Mouse (Mus musculus) CH12F3 (cell line): ENCODE measurements at regions not wholly inside any gene's neighbourhood (a gene's known extent, or its start where the extent isn't known, plus 50 kb on each side); places are given as distances from the start of the nearest gene placed in this dataset.

Source experiments
- in situ Hi-C: fragments of 300-500 bp; cut with MboI; formaldehyde crosslinking; loops from 2 replicates; pipeline ENCODE4 v1.14.3; 2020; ENCODE audit warnings: low sequenced_read_pairs

DNA sequence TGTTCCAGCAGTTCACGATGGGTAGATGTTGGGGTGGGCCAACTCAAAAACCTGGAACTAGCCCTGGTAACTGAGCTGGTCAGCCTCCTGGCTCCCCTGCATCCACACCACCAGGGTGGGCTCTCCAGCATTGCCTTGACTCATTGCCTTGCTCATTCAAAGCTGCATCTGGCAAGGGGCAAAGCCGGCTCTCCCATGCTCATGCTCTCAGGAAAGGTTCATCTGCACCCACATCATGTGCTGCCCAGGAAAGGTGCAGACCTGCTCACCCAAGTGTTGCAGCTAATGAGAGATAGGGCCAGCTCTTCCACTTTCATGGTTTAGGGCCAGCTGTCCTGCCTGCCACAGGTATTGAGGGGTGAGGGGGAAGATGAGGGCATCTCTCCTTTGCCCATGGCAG is 437.9 kb downstream of the Glrx3 start:
- in situ Hi-C loops: no loop called here

DNA sequence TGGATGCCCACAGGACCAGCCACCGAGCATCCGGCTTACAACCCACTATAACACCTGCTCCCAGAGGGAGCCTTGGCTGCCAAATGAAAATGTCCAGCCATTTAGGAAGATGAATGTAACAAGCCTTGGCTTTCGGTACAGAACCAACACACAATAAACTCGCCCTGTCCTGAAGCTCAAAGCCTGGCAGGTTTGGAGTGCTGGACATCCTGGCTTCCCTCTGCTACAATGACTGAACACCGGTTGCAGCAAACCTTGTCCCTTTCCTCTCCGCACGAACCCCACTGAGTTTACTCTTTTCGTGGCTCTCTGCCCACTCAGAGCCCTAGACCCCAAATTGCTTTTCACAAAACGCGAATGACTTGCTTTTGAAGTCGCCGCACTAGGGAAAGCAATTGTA is 441.9 kb downstream of the Glrx3 start:
- in situ Hi-C loops: no loop called here

DNA sequence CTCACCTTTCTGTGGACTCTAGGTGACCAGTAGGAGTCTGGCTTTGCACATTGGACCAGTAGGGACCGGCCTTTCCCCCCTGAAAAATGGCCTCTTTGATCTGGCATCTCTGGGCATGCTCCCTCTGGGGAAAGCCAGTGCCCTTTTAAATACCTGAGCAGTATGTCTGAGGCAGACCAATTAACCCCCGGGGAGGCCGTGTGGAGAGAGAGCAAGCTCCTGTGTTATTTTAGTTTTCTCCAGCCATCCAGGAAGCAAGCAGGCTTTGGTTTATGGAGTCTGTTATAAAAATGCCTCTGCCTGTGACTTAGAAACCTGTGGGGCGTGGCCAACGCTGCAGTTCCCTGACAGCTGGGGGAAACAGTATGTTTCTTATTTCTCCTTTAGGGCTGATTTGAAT is 445.5 kb downstream of the Glrx3 start:
- in situ Hi-C loops: no loop called here

DNA sequence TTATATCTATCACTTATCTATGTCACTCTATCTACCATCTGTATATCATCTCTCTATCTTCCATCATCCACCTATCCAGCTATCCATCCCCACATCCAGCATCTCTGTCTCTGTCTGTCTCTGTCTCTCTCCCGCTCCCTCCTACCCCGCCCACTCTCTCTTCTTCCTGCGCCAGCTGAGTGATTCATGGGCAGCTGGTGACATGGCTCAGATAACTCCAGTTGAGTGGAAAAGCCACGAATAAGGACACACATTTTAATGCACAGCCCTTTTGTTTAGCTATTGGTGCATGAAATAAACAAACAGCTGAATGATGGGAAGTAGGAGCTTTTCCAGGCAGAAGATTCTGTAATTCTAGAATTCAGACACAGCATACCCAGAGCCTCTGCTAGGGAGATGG is 446.3 kb downstream of the Glrx3 start:
- in situ Hi-C loops: no loop called here

DNA sequence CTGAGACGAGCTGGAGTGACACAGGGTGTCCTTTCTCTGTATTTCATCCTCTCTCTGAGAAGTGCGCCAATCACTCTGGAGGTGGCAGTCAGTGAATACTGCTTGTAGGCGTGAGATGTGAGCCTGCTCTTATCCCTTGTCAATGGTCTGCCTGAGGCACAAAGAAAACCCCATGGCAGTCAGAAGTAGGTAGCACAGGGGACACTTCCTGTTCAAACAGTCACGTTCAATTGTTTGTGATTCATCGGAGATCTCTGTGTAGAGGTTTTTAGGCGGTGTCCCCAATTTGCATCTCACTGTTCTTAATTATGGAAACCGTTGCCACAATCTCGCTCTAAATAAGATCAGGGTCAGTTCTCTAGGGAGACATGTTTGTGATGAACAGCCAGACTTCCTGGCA is 447.7 kb downstream of the Glrx3 start:
- in situ Hi-C loops: no loop called here

DNA sequence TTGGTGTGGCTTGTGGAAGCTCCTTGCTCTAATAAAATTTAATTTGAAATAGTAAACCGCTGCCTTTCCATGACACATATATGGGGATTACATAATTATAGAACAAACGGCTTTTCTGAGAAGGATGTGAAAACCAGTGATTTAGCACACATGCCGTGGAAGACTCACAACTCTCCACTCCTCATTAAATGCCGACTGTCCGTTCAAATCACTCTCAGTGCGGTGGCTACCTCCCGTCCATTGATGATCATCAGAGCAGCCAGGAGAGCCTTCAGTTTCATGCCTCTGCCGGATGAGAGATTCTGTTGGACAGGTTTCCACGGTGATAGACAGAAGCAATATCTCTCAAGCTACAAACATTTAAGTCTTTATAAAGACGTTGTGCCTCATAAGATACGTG is 451.3 kb downstream of the Glrx3 start:
- in situ Hi-C loops: no loop called here

DNA sequence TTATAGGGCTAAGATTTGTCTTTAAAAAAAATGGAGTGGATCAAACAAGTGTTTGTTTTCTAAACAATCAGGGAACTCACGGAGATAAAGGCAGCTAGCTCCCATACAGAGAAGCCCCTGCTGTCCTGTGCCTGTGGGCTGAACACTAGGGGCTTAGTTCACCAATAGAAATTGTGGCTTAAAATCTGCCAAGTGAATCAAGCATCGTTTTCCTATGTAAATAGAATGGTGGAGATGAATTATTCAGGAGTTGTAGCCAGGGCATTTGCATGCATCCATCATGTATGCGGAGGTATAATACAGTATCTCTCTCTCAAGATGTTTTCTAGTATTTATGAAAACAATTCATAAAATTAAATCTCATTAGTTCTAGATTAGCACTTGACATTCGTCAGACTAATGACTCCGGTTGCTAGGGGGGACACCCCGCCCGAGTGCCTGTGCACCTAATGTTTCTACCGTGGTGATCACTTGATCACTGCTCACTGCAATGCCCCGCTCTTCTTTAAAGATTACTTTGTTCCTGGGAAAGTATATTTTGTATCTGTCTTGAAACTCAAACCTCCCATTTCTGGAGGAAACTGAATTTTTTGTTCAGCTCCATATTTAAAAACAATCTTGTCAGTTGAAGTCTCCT is 469.1 kb downstream of the Glrx3 start:
- in situ Hi-C loops: no loop called here

DNA sequence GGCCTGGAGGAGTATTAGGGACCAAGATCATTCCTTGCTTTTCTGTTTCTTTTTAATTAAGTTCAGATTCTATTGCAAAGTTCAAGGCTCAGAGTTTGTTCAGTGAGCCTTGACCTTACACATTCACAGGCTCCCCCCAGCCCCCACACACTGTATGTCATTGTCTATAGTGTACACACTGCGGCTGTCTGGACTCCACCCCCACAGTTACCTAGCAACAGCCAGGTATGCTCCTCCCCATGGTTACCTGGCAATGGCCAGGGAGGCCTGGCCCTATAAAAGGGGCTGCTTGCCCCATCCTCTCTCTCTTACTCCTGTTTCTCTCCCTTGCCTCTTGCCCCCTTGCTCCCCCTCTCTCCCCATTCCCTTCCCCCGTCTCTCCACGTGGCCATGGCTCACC is 472.0 kb downstream of the Glrx3 start:
- in situ Hi-C loops: no loop called here

DNA sequence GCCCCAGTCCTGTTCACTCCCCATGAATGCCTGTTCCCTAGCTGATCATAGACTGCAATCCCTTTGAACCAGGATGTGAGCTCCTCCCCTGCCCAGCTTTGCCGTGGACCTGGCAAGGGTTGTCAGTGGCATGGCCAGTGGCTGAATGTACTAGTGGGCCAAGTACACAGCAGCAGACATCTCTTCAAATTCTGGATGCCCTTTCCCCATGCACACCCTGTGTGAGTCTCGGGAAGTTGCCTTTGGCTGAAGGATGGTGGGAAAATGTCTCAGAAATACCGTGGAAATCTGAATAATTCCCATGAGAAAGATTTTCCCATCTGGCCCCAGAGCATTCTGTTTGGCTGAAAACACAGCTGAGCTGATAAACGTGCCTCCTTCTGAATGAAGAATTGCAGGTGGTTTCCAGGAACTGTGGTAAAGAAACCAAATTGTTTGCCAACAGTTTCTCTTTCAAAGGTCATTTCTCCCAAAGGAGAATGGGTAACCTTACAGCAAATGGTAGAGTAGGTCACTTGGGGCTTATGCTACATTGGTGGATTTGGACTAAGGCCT is 476.2 kb downstream of the Glrx3 start:
- in situ Hi-C loops: no loop called here

DNA sequence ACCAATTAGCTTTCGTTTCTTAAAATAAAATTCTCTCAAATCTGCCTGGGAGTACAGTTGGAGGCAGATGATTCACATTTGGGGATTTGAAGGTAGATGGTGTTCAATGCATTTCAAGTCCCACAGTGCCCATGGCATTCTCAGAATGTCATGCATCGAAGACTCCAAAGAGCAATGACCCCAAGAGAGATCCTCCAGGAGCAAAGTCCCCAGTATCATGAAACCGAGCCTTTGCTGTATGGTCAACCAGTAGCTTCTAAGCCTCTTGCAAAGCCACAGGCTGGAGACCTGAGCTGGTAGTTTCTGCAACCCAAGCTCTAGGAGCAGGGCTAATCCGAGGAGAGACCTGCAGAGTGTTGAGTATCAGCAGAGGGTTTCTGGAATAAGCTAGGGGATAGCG is 477.1 kb downstream of the Glrx3 start:
- in situ Hi-C loops: no loop called here

DNA sequence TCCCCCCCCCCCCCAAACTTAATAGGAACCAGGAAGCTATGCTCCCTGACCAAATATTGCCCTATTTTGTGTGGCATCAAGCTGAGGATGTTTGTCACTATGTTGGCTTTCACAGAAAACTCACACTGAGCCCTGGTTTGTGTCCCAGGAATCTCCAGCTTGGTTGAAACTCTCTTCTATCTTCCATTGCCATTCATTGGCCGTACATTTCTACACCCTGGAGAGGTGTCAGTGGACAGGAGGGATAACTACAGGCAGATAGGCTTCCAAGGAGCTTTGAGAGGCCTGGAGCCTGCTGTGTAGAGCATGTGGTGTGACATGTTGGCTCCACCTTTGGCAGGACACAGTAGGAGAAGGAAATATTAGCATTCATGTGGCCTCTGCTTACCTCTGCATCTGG is 478.9 kb downstream of the Glrx3 start:
- in situ Hi-C loops: no loop called here

DNA sequence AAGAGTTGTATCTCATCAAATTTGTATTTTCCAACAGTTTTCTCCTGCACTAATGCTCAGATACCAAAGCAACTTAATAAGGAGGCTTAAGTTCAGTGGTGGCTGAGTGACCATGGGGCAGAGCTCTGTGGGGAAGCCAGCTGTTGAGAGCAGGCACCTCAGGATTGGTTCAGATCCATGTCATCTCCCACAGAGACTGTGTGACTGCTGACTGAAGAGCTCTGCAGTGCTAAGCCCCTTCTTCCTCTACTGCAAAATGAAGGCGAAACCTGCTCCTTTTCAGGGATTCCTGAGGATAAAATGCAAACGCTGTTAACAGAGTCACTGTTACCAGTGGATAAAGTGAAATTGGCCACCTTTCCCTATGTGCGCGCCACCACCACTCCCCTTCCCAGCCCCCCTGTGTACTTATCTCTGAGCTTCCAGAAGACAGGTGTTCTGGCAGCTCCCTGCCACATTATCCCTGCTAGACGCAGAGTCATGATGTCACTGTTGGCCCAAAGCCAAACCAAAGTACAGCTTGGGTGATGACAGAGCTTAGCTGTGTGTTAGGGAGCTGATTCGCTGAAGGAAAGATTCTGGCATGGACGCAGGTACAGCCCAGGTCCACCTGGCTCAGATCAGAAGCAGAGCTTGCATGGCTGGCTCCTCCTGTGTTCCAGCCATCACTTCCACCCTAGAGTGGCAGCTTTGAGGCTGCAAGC is 472.9 kb downstream of the Tcerg1l start:
- in situ Hi-C loops: no loop called here

DNA sequence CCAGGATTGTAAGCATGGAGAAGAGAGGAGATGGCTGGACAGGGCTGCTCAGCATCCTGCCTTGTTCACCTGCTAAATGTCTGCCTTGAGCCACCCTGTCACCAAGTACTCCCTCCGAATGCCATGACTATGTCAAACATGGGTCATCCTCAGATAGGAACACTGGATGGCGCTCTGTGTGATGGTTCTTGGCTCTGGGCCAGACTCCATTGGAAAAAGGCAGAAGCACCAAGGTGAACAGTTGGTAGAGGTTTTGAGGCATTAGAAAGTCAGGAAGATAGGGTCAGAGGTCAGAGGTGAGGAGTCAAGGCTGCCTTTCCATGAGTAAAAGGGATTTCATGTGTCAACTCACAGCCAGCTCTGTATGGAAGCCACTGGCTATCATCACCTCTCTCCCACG is 471.9 kb downstream of the Tcerg1l start:
- in situ Hi-C loops: no loop called here

DNA sequence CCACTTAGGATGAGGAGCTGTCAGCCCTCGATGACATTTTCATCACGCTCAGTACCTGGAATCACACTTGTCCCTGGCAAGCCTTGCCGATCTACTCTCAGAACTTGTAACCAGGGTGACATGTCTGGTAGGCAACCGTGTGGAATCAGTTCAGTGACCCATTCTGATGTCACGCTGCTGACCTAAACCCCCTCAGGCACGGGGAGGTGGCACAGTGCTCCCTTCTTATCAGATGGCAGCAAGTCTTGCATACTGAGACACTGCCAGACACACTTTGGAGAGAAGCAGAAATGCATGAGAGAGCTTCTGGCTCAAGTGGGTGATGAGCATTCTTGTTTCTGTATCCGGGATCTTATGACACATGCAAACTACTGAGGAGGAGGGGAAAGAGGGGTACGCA is 470.2 kb downstream of the Tcerg1l start:
- in situ Hi-C loops: no loop called here

DNA sequence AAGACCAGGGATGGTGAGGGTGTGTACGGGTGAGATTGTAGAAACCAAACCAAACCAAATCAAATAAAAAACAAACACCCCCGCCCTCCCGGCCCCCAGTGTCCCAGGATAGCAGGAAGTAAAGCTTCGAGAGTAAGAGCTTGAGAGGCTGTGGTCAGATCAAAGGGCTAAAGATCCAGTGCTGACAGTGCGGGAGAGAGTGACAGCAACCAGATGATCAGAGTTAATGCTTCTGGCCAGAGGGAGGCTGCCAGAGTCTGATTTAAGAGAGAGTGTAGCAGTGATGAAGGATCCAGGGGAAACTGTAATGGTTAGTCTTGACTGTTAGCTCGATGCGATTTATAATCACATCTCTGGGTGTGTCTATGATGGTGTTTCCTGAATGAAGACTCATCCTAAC is 467.3 kb downstream of the Tcerg1l start:
- in situ Hi-C loops: no loop called here

DNA sequence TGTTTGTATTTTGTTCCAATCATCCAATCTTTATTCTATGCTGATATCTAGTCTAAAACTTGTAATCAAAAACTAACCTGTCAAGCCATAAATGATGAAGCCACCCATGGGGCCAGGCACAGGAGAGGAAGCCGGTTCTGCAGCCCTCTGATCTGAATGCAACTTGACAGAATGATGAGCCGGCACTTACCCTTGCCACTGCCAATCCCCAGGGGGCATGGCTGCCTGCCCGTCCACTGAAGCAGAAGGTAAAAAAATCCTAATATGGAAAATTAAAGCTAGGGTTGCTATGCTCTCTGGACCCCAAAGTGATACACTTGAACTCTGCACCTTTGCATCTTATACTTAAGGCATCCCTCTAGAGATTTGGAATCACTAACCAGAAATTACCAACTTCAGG is 461.6 kb downstream of the Tcerg1l start:
- in situ Hi-C loops: no loop called here

DNA sequence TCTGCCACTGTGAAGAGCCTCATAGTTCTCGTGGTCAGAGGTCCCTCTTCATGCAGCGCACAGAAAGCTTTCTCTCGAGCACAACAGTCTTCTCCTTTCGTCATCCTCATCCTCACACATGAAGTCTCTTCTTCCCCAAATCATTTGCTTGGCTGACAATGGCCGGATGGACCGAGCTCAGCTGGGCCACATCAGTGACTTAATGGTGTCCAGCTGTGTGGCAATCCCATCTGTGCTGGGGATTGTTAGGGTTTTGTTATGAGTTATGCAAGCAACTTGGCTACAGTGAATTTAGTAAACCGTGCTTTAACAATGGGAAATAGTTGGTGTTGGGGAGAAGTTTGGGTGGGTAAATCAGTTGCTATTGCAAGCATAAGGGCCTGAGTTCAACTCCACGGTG is 458.4 kb downstream of the Tcerg1l start:
- in situ Hi-C loops: no loop called here

DNA sequence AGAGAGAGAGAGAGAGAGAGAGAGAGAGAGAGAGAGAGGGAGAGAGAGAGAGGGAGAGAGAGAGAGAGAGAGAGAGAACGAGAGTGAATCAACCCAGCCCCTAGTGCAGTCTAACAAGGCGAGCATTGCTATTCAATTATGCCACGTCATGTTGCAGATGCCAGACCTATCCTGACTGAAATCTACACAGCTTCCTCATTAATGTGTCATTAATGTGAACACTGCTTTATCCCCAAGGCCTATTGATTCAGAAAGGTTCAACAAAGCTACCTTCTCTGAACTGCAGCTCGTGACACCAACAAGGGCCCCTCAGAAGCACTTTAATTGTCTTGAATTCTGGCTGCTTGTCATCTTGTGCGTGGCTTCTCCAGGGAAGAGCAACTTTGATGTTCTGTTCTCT is 457.4 kb downstream of the Tcerg1l start:
- in situ Hi-C loops: no loop called here

DNA sequence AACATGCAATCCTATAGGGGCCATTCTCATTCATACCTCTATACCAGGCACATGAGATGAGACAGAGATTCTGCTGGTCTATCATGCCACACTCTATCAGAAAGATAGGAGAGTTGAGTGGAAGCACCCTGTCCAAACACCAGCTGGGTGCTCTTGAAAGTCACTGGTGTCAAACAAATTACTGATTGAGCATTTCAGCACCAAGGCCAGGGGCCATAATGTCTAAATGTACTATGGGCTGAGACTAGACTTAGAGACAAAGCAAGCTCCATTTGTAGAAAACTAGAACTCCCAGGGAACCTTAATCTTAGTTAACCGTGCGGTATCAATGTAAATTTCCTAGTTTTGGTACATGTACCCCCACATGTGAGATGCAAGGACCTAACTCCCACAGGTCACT is 452.5 kb downstream of the Tcerg1l start:
- in situ Hi-C loops: no loop called here

DNA sequence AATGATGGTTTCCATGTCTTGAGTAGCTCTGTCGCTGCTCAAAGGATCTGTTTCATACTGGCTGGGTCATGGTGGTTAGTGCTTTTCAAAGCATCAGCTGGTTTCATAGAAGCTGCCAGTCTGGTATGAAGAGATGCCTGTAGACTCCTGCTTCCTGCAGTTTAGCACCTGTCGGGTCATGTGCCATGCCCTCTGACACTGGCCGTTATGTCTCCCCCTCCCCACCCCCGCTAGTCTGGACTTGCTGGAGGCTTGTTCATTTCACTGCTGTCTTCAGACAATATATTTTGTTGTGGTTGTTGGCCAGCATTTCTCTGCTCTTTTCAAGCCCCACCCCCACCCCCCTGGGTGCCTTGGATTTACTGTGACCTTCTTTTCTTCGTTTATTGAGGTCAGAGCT is 450.1 kb downstream of the Tcerg1l start:
- in situ Hi-C loops: no loop called here

DNA sequence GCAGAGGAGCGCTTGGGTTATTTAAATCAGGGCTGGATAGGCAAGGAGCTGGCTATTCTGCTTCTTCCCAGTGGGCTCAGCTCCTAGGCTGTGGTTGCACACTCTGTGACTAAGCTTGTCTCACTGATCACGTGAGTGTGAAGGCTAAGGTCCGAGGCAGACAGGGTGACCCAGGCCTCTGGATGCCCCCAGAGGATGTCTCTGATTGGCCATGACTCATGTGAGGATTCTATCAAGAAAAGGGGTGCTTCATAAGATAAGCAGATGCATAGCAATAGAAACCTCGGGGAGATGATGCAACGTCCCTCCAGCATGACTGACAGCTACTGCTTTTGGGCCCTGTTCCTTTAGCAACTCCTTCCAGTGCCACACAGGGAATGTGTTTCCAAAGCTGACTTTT is 440.2 kb downstream of the Tcerg1l start:
- in situ Hi-C loops: no loop called here

DNA sequence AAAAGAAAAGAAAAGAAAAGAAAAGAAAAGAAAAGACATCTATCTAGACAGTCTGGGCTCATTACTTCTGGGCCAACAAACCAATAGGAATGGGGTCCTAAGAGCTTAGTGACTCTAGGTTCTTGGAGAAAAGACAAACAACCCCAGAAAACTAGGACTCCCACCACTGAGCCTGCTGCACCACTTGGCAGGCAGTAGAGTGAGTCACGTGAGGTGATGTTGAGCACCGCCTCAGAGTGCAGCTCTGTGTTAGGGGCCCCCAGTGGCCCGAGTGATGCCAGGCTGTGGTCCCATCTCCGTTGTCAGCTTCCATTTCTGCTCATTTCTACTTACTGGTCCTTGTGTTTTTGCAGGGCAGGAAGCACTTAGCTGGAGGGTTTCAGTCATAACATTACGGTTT is 439.7 kb downstream of the Tcerg1l start:
- in situ Hi-C loops: no loop called here
